Mouse (Mus musculus) adrenal gland, postnatal 10 days (tissue): ENCODE measurements around the gene Kat2b. TPM values are rescaled to one million over a fixed set of nuclear protein-coding genes. Genes with fewer than 3 reads are reported as not detected.
A peak's percentile ranks its signal among the peaks of the same experiment; 100 is the strongest.
"Not testable (repeated sequence)": the region's sequence is repeated elsewhere in the genome, so short reads cannot be mapped to it uniquely, and the experiment has no call there.

Experiments
- DNase-seq: peaks from one replicate; pipeline ENCODE4 v3.0.0; 2021; ENCODE audit warnings: mixed read lengths
- total RNA-seq, 2 experiments: library from RNA; stranded (reverse); gene quantifications; 2 replicates each; pipeline ENCODE4 v1.2.3; 2021

Gene Kat2b
- total RNA-seq, 2 experiments from 2014 or later = 68.2 to 69.1 TPM

GRCm38 (mm10) chr17:53569829-53570228, 3.2 kb downstream of the Kat2b start:
- peak; percentile 88 for DNase-seq

- DNase-seq = peak; percentile 25
These were observed 3.8 kb downstream of the Kat2b start for GRCm38 (mm10) chr17:53570361-53570875.

GRCm38 (mm10) chr17:53570932-53571331, 4.3 kb downstream of the Kat2b start:
- not testable (repeated sequence) for DNase-seq

GRCm38 (mm10) chr17:53573019-53573556, 6.4 kb downstream of the Kat2b start:
- DNase-seq = no peak

GRCm38 (mm10) chr17:53577151-53577550, 10.5 kb downstream of the Kat2b start:
- no peak for DNase-seq

GRCm38 (mm10) chr17:53577754-53578153, 11.1 kb downstream of the Kat2b start:
- DNase-seq = no peak

- DNase-seq = no peak
These were observed 11.6 kb downstream of the Kat2b start for GRCm38 (mm10) chr17:53578249-53578648.

- peak; percentile 37 for DNase-seq
These were observed 12.1 kb downstream of the Kat2b start for GRCm38 (mm10) chr17:53578776-53579175.

GRCm38 (mm10) chr17:53579612-53580011, 13.0 kb downstream of the Kat2b start:
- no peak for DNase-seq

GRCm38 (mm10) chr17:53580237-53580636, 13.6 kb downstream of the Kat2b start:
- peak; percentile 21 for DNase-seq

- no peak for DNase-seq
These were observed 15.4 kb downstream of the Kat2b start for GRCm38 (mm10) chr17:53582026-53582585.

- no peak for DNase-seq
These were observed 16.1 kb downstream of the Kat2b start for GRCm38 (mm10) chr17:53582805-53583204.

- DNase-seq = peak; percentile 11
These were observed 17.4 kb downstream of the Kat2b start for GRCm38 (mm10) chr17:53583846-53584579.

- peak; percentile 96 for DNase-seq
These were observed 20.6 kb downstream of the Kat2b start for GRCm38 (mm10) chr17:53587074-53587851.

- no peak for DNase-seq
These were observed 21.6 kb downstream of the Kat2b start for GRCm38 (mm10) chr17:53588097-53588855.

GRCm38 (mm10) chr17:53590110-53590509, 23.4 kb downstream of the Kat2b start:
- no peak for DNase-seq

- DNase-seq = no peak
These were observed 25.2 kb downstream of the Kat2b start for GRCm38 (mm10) chr17:53591910-53592309.

- DNase-seq = no peak
These were observed 27.9 kb downstream of the Kat2b start for GRCm38 (mm10) chr17:53594590-53594989.

GRCm38 (mm10) chr17:53595527-53595926, 28.9 kb downstream of the Kat2b start:
- DNase-seq = no peak

- peak; percentile 79 for DNase-seq
These were observed 29.7 kb downstream of the Kat2b start for GRCm38 (mm10) chr17:53596314-53596882.
